Mouse (Mus musculus): ENCODE measurements at regions not wholly inside any gene's neighbourhood (a gene's known extent, or its start where the extent isn't known, plus 50 kb on each side); places are given as distances from the start of the nearest gene placed in this dataset.

DNA sequence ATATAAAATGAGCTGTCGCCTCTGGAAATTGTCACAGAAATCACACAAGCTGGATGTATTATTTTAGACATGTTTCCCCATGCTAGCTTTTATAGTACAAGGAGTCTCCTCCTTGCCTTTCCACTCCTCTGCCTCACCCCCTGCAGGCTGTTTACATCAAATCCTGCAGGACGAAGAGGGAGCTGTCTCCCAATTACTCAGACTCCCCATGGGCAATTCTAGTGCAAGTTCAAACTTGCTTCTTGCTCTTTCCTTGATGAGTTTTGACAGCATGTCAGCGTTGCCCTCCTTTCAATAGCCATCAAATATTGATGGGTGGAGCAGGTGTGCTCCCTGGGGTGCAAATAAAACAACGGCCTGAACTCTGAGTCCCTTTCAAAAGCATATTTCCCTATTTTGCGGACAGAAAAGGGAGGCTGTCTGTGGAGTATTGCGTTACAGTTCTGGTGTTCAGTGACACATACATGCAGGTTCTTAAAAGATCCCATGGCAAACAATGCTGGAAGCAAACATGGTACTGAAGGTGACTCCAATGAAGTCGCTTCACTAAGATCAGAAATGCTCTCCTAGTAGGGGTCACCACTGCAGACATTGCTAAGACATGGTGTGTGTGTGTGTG lies 820.8 kb upstream of the Tenm4 start:
- Histone ChIP-seq H3K4me1 (ENCODE audit: control insufficient read depth, insufficient read depth, low read length) (no peaks in the 10 kb centered on the region), H3K27me3 (replicated peaks; ENCODE audit: control insufficient read depth, insufficient read depth, low read length) (no peaks in the 10 kb centered on the region), H3K27ac (ENCODE audit: low read length) (no peak overlapping the region), H3K4me3 (ENCODE audit: low read length) (no peak overlapping the region), H3K9ac (ENCODE audit: low read depth, low read length) (no peak overlapping the region), H3K36me3 (ENCODE audit: control insufficient read depth, insufficient read depth, low read length) (no peaks in the 10 kb centered on the region), H3K4me2 (ENCODE audit: low read depth, low read length) (no peak overlapping the region), H3K9me3 (ENCODE audit: control insufficient read depth, low read length) (no peaks in the 10 kb centered on the region)
- ATAC-seq: no peak
- 72% methylated on average over 7 of the region's 7 CpGs for WGBS

DNA sequence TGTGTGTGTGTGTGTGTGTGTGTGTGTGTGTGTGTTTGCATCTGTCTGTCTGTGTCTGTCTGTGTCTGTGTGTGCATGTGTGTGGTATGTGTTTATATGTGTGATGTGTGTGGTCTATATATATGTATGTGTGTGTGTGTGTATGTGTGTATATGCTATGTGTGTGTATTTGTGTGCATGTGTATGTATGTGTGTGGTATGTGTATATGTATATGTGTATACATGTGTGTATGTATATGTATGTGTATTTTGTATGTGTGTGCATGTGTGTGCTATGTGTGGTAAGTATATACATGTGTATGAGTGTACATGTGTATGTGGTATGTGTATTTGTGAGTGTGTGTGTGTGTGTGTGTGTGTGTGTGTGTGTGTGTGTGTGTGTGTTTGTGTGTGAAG lies 820.2 kb upstream of the Tenm4 start:
- H3K27ac ChIP-seq (ENCODE audit: low read length): no peak overlapping the region
- no peak for ATAC-seq
- no peaks in the 10 kb centered on the region for H3K4me1 ChIP-seq (ENCODE audit: control insufficient read depth, insufficient read depth, low read length)
- H3K27me3 ChIP-seq (replicated peaks; ENCODE audit: control insufficient read depth, insufficient read depth, low read length): no peaks in the 10 kb centered on the region
- no peak overlapping the region for H3K9ac ChIP-seq (ENCODE audit: low read depth, low read length)
- H3K36me3 ChIP-seq (ENCODE audit: control insufficient read depth, insufficient read depth, low read length): no peaks in the 10 kb centered on the region
- H3K4me2 ChIP-seq (ENCODE audit: low read depth, low read length): no peak overlapping the region
- H3K4me3 ChIP-seq (ENCODE audit: low read length): no peak overlapping the region
- H3K9me3 ChIP-seq (ENCODE audit: control insufficient read depth, low read length): no peaks in the 10 kb centered on the region

DNA sequence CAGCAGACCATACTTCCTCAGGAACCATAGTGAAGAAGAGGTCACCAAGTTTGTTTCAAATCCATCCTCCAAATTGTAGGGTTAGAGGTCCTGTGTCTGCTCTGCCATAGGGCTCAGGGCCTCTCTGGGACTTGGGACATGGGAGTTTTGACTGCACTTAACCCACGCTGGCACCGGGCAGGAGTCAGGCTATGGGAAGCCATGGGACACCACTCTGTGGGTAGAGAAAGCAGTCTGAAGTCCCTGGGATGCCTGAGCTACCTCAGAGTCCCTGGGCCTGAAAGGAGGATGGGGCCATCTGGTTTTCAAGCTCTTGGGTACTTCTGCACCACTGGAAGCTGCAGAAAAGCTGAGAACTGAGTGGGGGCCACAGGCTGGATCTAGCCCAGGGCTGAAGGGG lies 819.7 kb upstream of the Tenm4 start:
- H3K9me3 ChIP-seq (ENCODE audit: control insufficient read depth, low read length): no peaks in the 10 kb centered on the region
- WGBS: 91% methylated on average over 2 of the region's 2 CpGs
- H3K27ac ChIP-seq (ENCODE audit: low read length): no peak overlapping the region
- no peak overlapping the region for H3K4me2 ChIP-seq (ENCODE audit: low read depth, low read length)
- H3K27me3 ChIP-seq (replicated peaks; ENCODE audit: control insufficient read depth, insufficient read depth, low read length): no peaks in the 10 kb centered on the region
- no peaks in the 10 kb centered on the region for H3K36me3 ChIP-seq (ENCODE audit: control insufficient read depth, insufficient read depth, low read length)
- H3K9ac ChIP-seq (ENCODE audit: low read depth, low read length): no peak overlapping the region
- no peak for ATAC-seq
- H3K4me3 ChIP-seq (ENCODE audit: low read length): no peak overlapping the region
- H3K4me1 ChIP-seq (ENCODE audit: control insufficient read depth, insufficient read depth, low read length): no peaks in the 10 kb centered on the region

DNA sequence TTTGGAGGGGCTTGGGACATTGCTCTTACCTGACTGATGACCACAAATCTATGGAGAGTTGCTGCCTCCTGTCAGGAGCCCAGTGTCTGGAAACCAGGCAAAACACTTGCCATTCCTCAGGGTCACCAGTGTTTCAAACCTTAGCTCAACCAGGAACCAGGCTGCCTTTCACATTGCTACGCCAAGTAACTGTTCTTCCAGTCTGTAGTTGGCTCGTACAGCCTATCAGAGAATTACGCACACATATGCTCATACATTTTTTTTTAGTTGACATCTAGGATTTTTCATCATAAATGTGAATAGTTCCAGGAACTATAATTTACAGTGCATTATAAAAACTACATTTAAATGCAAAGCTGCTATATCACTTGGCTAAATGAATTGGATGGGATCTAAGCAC lies 818.9 kb upstream of the Tenm4 start:
- no peak overlapping the region for H3K4me3 ChIP-seq (ENCODE audit: low read length)
- no peaks in the 10 kb centered on the region for H3K9me3 ChIP-seq (ENCODE audit: control insufficient read depth, low read length)
- ATAC-seq: no peak
- H3K36me3 ChIP-seq (ENCODE audit: control insufficient read depth, insufficient read depth, low read length): no peaks in the 10 kb centered on the region
- no peak overlapping the region for H3K4me2 ChIP-seq (ENCODE audit: low read depth, low read length)
- no peak overlapping the region for H3K9ac ChIP-seq (ENCODE audit: low read depth, low read length)
- no peaks in the 10 kb centered on the region for H3K4me1 ChIP-seq (ENCODE audit: control insufficient read depth, insufficient read depth, low read length)
- WGBS: 79% methylated on average over 3 of the region's 3 CpGs
- H3K27ac ChIP-seq (ENCODE audit: low read length): no peak overlapping the region
- H3K27me3 ChIP-seq (replicated peaks; ENCODE audit: control insufficient read depth, insufficient read depth, low read length): no peaks in the 10 kb centered on the region

DNA sequence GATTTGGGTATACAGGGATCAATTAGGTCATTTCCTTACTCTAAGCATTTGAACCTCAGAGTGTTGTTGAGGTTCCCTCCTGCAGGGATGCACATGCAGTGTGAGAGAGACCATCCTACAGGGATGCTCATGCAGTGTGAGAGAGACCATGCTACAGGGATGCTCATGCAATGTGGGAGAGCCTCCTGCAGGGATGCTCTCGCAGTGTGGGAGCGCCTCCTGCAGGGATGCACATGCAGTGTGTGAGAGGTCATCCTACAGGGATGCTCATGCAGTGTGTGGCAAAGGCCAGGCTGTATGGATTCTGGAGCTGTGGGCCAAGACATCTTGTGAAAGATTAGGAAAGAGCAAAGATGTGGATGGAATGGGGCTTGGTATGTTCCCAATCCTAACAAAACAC lies 816.1 kb upstream of the Tenm4 start:
- H3K4me1 ChIP-seq (ENCODE audit: control insufficient read depth, insufficient read depth, low read length): no peaks in the 10 kb centered on the region
- H3K36me3 ChIP-seq (ENCODE audit: control insufficient read depth, insufficient read depth, low read length): no peaks in the 10 kb centered on the region
- H3K27ac ChIP-seq (ENCODE audit: low read length): no peak overlapping the region
- H3K4me3 ChIP-seq (ENCODE audit: low read length): no peak overlapping the region
- H3K4me2 ChIP-seq (ENCODE audit: low read depth, low read length): no peak overlapping the region
- no peak for ATAC-seq
- no peaks in the 10 kb centered on the region for H3K9me3 ChIP-seq (ENCODE audit: control insufficient read depth, low read length)
- H3K27me3 ChIP-seq (replicated peaks; ENCODE audit: control insufficient read depth, insufficient read depth, low read length): no peaks in the 10 kb centered on the region
- WGBS: 64% methylated on average over 2 of the region's 2 CpGs
- no peak overlapping the region for H3K9ac ChIP-seq (ENCODE audit: low read depth, low read length)

DNA sequence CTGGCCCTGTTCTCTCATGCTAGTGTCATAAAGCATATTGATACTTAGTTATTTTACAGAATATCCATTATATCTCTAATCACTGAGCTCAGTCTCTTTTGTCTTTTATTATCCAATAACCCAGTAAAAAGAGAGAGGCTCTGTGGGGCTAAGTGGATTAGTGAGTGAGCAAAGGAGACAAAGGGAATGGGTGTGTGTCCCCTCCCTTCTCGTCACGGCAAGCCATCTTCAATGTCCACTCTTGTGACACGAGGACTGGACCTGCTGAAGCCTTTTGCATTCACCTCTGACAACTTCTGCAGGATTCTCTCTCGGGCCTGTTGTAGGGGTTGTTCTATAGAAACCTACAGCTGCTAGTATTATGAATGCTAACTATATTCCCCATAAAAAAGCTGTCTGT lies 812.3 kb upstream of the Tenm4 start:
- Histone ChIP-seq H3K4me2 (ENCODE audit: low read depth, low read length) (no peak overlapping the region), H3K27ac (ENCODE audit: low read length) (no peak overlapping the region), H3K36me3 (ENCODE audit: control insufficient read depth, insufficient read depth, low read length) (no peaks in the 10 kb centered on the region), H3K4me3 (ENCODE audit: low read length) (no peak overlapping the region), H3K9ac (ENCODE audit: low read depth, low read length) (no peak overlapping the region), H3K27me3 (replicated peaks; ENCODE audit: control insufficient read depth, insufficient read depth, low read length) (no peaks in the 10 kb centered on the region), H3K4me1 (ENCODE audit: control insufficient read depth, insufficient read depth, low read length) (no peaks in the 10 kb centered on the region), H3K9me3 (ENCODE audit: control insufficient read depth, low read length) (no peaks in the 10 kb centered on the region)
- ATAC-seq: no peak
- 81% methylated on average over 4 of the region's 4 CpGs for WGBS

DNA sequence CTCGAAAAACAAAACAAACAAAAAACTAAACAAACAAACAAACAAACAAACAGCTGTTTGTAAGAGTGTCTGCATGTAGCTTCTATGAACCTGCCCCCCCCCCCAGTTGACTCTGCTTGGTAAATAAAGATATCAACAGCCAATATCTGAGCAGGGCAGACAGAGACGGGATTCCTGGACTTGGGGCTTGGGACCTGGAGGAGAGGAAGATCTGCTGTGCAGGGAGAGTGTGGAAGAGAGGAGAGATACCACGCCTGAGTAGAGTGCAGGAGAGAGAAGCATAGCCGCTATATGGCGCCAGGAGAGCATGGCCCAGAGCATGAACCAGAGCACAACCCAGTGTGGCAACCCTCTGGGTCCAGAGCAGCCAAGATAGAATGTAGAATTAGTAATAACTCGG lies 811.9 kb upstream of the Tenm4 start:
- Histone ChIP-seq H3K36me3 (ENCODE audit: control insufficient read depth, insufficient read depth, low read length) (no peaks in the 10 kb centered on the region), H3K27ac (ENCODE audit: low read length) (no peak overlapping the region), H3K9me3 (ENCODE audit: control insufficient read depth, low read length) (no peaks in the 10 kb centered on the region), H3K4me3 (ENCODE audit: low read length) (no peak overlapping the region), H3K4me2 (ENCODE audit: low read depth, low read length) (no peak overlapping the region), H3K4me1 (ENCODE audit: control insufficient read depth, insufficient read depth, low read length) (no peaks in the 10 kb centered on the region), H3K27me3 (replicated peaks; ENCODE audit: control insufficient read depth, insufficient read depth, low read length) (no peaks in the 10 kb centered on the region), H3K9ac (ENCODE audit: low read depth, low read length) (no peak overlapping the region)
- 83% methylated on average over 6 of the region's 6 CpGs for WGBS
- no peak for ATAC-seq

Measured in intestine, embryonic 16.5 days (tissue).